Mouse (Mus musculus) embryonic facial prominence, embryonic 12.5 days (tissue): Measurements from ENCODE around the gene 4931422A03Rik. TPM values are rescaled to one million over a fixed set of nuclear protein-coding genes. Genes with fewer than 3 reads are reported as not detected.
"Not testable (repeated sequence)": the region's sequence is repeated elsewhere in the genome, so short reads cannot be mapped to it uniquely, and the experiment has no call there.

ENCODE experiments used
- ATAC-seq: fragments of 200-750 bp; cut with Nextera tagmentation; 2 replicates; pipeline ENCODE4 v1.8.0; 2017; ENCODE audit not compliant: insufficient number of reproducible peaks, insufficient read depth, low FRiP score, low TSS enrichment
- H3K27ac ChIP-seq: fragments of 300-500 bp; sonication (generic); 2 replicates; pipeline ENCODE4 v1.5.1; 2016; ENCODE audit warnings: mild to moderate bottlenecking
- H3K27me3 ChIP-seq: fragments of 300-500 bp; sonication (generic); 2 replicates; pipeline ENCODE4 v1.6.1; 2016; ENCODE audit warnings: mild to moderate bottlenecking, moderate library complexity
- H3K36me3 ChIP-seq: fragments of 300-500 bp; sonication (generic); 2 replicates; pipeline ENCODE4 v1.6.1; 2016; ENCODE audit warnings: mild to moderate bottlenecking
- H3K4me1 ChIP-seq: fragments of 300-500 bp; sonication (generic); 2 replicates; pipeline ENCODE4 v1.6.1; 2016
- H3K4me2 ChIP-seq: fragments of 300-500 bp; sonication (generic); replicated peaks from 2 replicates; pipeline ENCODE4 v1.6.1; 2016; ENCODE audit warnings: mild to moderate bottlenecking, moderate library complexity
- H3K4me3 ChIP-seq: fragments of 300-500 bp; sonication (generic); 2 replicates; pipeline ENCODE4 v1.5.1; 2016; ENCODE audit warnings: mild to moderate bottlenecking
- H3K9ac ChIP-seq: fragments of 300-500 bp; sonication (generic); 2 replicates; pipeline ENCODE4 v1.6.1; 2016; ENCODE audit warnings: mild to moderate bottlenecking, moderate library complexity
- H3K9me3 ChIP-seq: fragments of 300-500 bp; sonication (generic); 2 replicates; pipeline ENCODE4 v1.6.1; 2016; ENCODE audit warnings: mild to moderate bottlenecking, moderate library complexity
- WGBS: fragments of 180-500 bp; shearing (Covaris S2); methylation state at CpG from one replicate; pipeline ENCODE4 v1.1.7; 2016; 5-methylcytosine and 5-hydroxymethylcytosine counted together
- polyA plus RNA-seq: library from polyadenylated mRNA; unstranded; fragments of >200 nt; fragmentation: Nextera tagmentation; extraction: Ambion mirVana; gene quantifications from 2 replicates; pipeline ENCODE4 v1.2.1, GENCODE M21; 2016

The 4931422A03Rik gene
- polyA plus RNA-seq, 1 experiment from 2014 or later, result 3.0 TPM

DNA sequence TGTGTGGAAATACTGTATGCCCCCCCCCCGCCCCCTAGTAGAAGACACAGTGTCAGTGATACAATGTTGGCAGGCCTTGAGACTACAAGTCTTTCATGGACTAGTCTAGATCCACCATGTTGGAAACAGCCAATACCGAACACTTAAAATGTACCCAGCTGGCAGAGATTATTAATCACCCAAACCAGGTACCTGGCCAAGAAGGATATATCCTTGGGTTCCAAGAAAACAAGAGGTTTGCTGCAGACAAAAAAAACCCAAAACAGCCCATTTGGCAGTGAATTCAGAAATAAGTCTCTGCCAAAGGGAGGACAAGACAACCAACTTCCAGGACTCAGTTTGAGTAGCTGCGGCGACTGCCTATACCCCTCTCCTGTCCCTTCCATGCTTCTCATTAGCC lies 3.5 kb downstream of the 4931422A03Rik start:
- Histone ChIP-seq H3K4me3 (no peak overlapping the region), H3K27me3 (no peaks in the 10 kb centered on the region), H3K27ac (no peak overlapping the region), H3K4me1 (peaks cover 12% of the 10 kb centered on the region), H3K36me3 (no peaks in the 10 kb centered on the region), H3K4me2 (no peak overlapping the region), H3K9me3 (no peaks in the 10 kb centered on the region), H3K9ac (no peak overlapping the region)
- WGBS, result 89% methylated on average over 4 of the region's 4 CpGs
- ATAC-seq, result no peak

- WGBS, result 78% methylated on average over 7 of the region's 7 CpGs
- Histone ChIP-seq H3K4me2 (no peak overlapping the region), H3K4me1 (no peaks in the 10 kb centered on the region), H3K27ac (no peak overlapping the region), H3K9ac (no peak overlapping the region), H3K4me3 (no peak overlapping the region), H3K27me3 (no peaks in the 10 kb centered on the region), H3K9me3 (no peaks in the 10 kb centered on the region), H3K36me3 (no peaks in the 10 kb centered on the region)
- ATAC-seq, result no peak
These were observed 5.1 kb downstream of the 4931422A03Rik start for GRCm38 (mm10) chr2:104023096-104023495.

DNA sequence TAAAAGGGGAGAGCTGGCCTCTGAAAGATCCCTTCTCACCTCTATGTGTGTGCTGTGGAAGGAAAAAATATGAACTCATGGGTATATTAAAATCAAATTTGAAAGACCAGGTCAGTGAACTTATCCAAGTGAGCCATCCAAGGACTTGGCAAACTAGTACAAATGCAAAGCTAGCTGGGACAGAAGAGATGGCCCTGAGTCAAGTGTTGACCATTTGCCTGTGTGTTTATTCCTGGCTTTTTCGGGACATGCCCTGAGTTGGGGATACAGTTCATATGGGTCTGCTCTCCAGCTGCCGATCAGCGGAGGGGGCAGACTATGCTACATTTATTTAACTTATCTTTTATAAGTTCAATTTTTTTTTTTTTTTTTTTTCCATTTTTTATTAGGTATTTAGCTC lies 19.3 kb downstream of the 4931422A03Rik start:
- H3K27me3 ChIP-seq, H3K9ac ChIP-seq, H3K9me3 ChIP-seq, H3K4me1 ChIP-seq, H3K4me3 ChIP-seq, ATAC-seq, H3K4me2 ChIP-seq, H3K27ac ChIP-seq, H3K36me3 ChIP-seq: not testable (repeated sequence)
- WGBS, result 92% methylated on average over 3 of the region's 3 CpGs

DNA sequence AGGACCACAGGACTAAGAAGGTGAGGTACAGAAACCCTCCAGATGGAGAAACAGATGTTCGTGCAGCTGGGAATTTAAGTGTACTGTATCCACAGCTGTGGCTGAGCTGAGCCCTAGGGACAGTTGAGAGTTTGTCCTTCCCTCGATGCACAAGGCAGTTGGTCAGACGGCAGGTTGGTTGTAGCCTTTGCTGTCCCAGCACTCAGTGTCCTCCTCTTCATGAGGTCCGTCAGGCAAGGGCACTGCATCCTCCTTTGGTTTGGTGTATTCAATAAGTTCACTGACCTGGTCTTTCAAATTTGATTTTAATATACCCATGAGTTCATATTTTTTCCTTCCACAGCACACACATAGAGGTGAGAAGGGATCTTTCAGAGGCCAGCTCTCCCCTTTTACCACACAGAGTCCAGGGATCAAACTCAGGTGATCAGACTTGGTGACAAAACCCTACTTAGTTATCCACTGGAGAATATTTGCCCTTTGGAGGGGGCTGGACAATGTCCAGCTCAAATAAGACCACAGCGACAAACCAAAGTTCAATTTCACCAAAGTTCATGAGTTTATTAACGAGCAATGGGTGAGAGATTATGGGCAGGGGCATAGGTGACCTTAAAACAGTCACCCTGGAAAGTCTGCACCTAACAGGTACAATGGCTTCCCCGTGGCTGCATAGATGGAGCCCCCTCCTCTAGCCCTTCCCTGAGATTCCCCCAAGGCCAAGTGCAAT lies 20.2 kb downstream of the 4931422A03Rik start:
- Histone ChIP-seq H3K4me1 (no peaks in the 10 kb centered on the region), H3K4me2 (no peak overlapping the region), H3K27me3 (peaks cover 3% of the 10 kb centered on the region), H3K27ac (no peak overlapping the region), H3K9me3 (no peaks in the 10 kb centered on the region), H3K4me3 (no peak overlapping the region), H3K9ac (no peak overlapping the region), H3K36me3 (no peaks in the 10 kb centered on the region)
- WGBS, result 81% methylated on average over 7 of the region's 7 CpGs
- no peak for ATAC-seq

DNA sequence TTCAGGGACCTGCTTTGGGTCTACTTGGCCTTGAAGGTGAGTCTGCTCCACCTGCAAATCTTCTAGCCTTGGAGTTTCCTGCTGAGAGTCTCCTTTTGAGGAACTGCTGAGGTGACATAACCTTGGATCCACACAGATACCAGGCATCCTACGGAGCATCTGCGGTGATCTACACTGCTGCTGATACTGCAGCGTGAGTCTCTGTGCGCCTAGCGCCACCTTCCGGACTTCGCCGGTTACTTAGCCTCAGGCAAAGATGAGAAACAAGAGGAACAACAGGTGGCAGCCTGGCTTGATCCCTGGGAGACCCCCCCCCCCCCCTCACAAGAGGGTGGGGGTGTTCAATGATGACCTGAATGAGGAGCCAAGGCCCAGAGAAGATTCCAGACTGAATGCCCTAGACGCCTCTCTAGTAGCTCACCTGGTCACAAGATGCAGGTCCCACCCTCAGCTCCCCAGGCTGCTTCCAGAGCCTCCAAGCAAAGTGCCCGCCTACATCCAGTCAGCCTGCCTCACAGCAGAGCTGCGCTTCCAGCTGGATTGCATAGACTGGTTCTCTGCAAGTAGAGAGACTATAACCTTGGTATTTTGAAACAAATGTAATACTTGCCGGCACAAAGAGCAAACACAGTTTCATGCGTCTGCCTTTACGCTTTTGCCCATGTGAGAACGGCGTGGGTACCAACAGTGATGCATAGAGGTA lies 25.3 kb downstream of the 4931422A03Rik start:
- Histone ChIP-seq H3K36me3 (no peaks in the 10 kb centered on the region), H3K4me3 (no peak overlapping the region), H3K27me3 (peaks cover 11% of the 10 kb centered on the region), H3K4me2 (no peak overlapping the region), H3K4me1 (no peaks in the 10 kb centered on the region), H3K9ac (no peak overlapping the region), H3K9me3 (no peaks in the 10 kb centered on the region), H3K27ac (no peak overlapping the region)
- ATAC-seq, result no peak
- WGBS, result 32% methylated on average over 16 of the region's 16 CpGs

DNA sequence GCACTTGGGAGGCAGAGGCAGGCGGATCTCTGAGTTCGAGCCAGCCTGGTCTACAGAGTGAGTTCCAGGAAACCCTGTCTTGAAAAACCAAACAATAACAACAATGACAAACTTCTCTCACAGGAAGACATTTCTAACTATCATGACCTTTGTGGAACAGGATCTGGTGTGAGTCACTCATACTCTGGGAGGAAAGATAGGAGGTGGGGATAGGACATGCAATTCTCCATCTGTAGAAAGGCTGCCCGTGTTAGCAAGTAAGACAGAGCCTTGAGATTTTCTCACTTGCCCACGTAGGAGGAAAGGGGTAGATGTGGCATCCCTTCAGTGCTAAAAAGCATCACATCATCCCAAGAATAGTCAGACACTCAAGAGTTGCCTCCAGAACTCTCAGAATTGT lies 26.3 kb downstream of the 4931422A03Rik start:
- Histone ChIP-seq H3K9ac (no peak overlapping the region), H3K27ac (no peak overlapping the region), H3K9me3 (no peaks in the 10 kb centered on the region), H3K4me1 (no peaks in the 10 kb centered on the region), H3K4me3 (no peak overlapping the region), H3K36me3 (no peaks in the 10 kb centered on the region), H3K27me3 (peaks cover 11% of the 10 kb centered on the region), H3K4me2 (no peak overlapping the region)
- 85% methylated on average over 4 of the region's 4 CpGs for WGBS
- no peak for ATAC-seq

DNA sequence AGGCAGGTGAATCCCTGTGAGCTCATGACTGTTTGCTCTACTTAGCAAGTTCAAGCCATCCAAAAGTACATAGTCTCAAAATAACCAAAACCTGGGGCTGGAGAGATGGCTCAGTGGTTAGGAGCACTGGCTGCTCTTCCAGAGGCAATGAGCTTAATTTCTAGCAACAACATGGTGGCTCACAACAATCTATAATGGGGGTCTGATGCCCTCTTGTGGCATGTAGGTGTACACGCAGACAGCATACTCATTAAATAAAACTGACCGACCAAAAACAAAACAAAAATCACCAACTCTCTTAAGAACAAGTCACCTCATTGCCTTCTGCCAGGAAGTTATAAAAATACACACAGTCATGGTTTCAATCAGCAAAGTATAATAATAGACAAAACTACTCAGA lies 27.1 kb downstream of the 4931422A03Rik start:
- Histone ChIP-seq H3K27me3 (peaks cover 11% of the 10 kb centered on the region), H3K4me3 (no peak overlapping the region), H3K9me3 (no peaks in the 10 kb centered on the region), H3K9ac (no peak overlapping the region), H3K4me1 (no peaks in the 10 kb centered on the region), H3K4me2 (no peak overlapping the region), H3K27ac (no peak overlapping the region), H3K36me3 (no peaks in the 10 kb centered on the region)
- no peak for ATAC-seq
- 26% methylated on average over 2 of the region's 2 CpGs for WGBS

GRCm38 (mm10) chr2:103992618-103993332 lies 35.4 kb downstream of the 4931422A03Rik start:
- Histone ChIP-seq H3K27ac (no peak overlapping the region), H3K9me3 (no peaks in the 10 kb centered on the region), H3K9ac (no peak overlapping the region), H3K4me3 (no peak overlapping the region), H3K36me3 (no peaks in the 10 kb centered on the region), H3K4me1 (no peaks in the 10 kb centered on the region), H3K27me3 (0 out of 2 replicates have a peak, but pooled peaks cover 6% of the 10 kb centered on the region), H3K4me2 (no peak overlapping the region)
- no peak for ATAC-seq
- WGBS, result 24% methylated on average over 17 of the region's 17 CpGs

GRCm38 (mm10) chr2:103992162-103992561 lies 36.0 kb downstream of the 4931422A03Rik start:
- no peak overlapping the region for H3K9ac ChIP-seq
- WGBS, result 65% methylated on average over 9 of the region's 9 CpGs

GRCm38 (mm10) chr2:103991303-103991702 lies 36.9 kb downstream of the 4931422A03Rik start:
- H3K4me3 ChIP-seq, result no peak overlapping the region
- no peak overlapping the region for H3K27ac ChIP-seq
- 0 out of 2 replicates have a peak, but pooled peaks cover 6% of the 10 kb centered on the region for H3K27me3 ChIP-seq
- no peak overlapping the region for H3K4me2 ChIP-seq
- H3K4me1 ChIP-seq, result no peaks in the 10 kb centered on the region
- no peaks in the 10 kb centered on the region for H3K9me3 ChIP-seq
- H3K36me3 ChIP-seq, result no peaks in the 10 kb centered on the region
- H3K9ac ChIP-seq, result no peak overlapping the region
- no peak for ATAC-seq

More at GRCm38 (mm10) chr2:103992162-103992561, 36.0 kb downstream of the 4931422A03Rik start:
- Histone ChIP-seq H3K4me3 (no peak overlapping the region), H3K27ac (no peak overlapping the region), H3K36me3 (no peaks in the 10 kb centered on the region), H3K27me3 (0 out of 2 replicates have a peak, but pooled peaks cover 6% of the 10 kb centered on the region), H3K9me3 (no peaks in the 10 kb centered on the region), H3K4me1 (no peaks in the 10 kb centered on the region), H3K4me2 (no peak overlapping the region)
- no peak for ATAC-seq

GRCm38 (mm10) chr2:103989724-103990123 lies 38.4 kb downstream of the 4931422A03Rik start:
- Histone ChIP-seq H3K4me2 (no peak overlapping the region), H3K9me3 (no peaks in the 10 kb centered on the region), H3K27me3 (0 out of 2 replicates have a peak, but pooled peaks cover 6% of the 10 kb centered on the region), H3K27ac (no peak overlapping the region), H3K9ac (no peak overlapping the region), H3K4me1 (no peaks in the 10 kb centered on the region), H3K4me3 (no peak overlapping the region), H3K36me3 (no peaks in the 10 kb centered on the region)
- ATAC-seq, result no peak
- 85% methylated on average over 6 of the region's 6 CpGs for WGBS

GRCm38 (mm10) chr2:103987595-103987994 lies 40.6 kb downstream of the 4931422A03Rik start:
- H3K4me1 ChIP-seq, H3K9ac ChIP-seq, ATAC-seq, H3K4me3 ChIP-seq, H3K27ac ChIP-seq, H3K36me3 ChIP-seq, H3K27me3 ChIP-seq, H3K4me2 ChIP-seq, H3K9me3 ChIP-seq: not testable (repeated sequence)
- WGBS, result 78% methylated on average over 8 of the region's 8 CpGs
